Mouse (Mus musculus) MEL (cell line): ENCODE results near the gene Gnaq. TPM values are rescaled to one million over a fixed set of nuclear protein-coding genes. Genes with fewer than 3 reads are reported as not detected.

ENCODE experiments used
- DNase-seq: peaks from one replicate; pipeline ENCODE4 v3.0.0; 2011; ENCODE audit warnings: low read depth, low spot score
- H3K27ac ChIP-seq: 2 replicates; pipeline ENCODE4 v1.5.1; 2012; ENCODE audit warnings: low read depth, mild to moderate bottlenecking, control low read depth, low read length, moderate library complexity; ENCODE audit not compliant: control insufficient read depth
- H3K27me3 ChIP-seq, 2 experiments: fragments of 150-350 bp in 1 of 2; sonication (generic) in 1 of 2; 2 replicates each; pipeline ENCODE4 v1.6.1; 2012; ENCODE audit warnings: low read length in 2 of 2, mild to moderate bottlenecking in 2 of 2, improper control_type of control experiment in 1 of 2, moderate library complexity in 1 of 2; ENCODE audit not compliant: insufficient read depth in 2 of 2, control insufficient read depth in 1 of 2
- H3K36me3 ChIP-seq, 2 experiments: 2 replicates each; pipeline ENCODE4 v1.6.1; 2012 to 2014; ENCODE audit warnings: low read length in 2 of 2, improper control_type of control experiment in 1 of 2, inconsistent platforms in 1 of 2, mild to moderate bottlenecking in 1 of 2; ENCODE audit not compliant: insufficient read depth in 2 of 2, control insufficient read depth in 1 of 2
- H3K4me1 ChIP-seq, 2 experiments: fragments of 150-350 bp in 1 of 2; sonication (generic) in 1 of 2; 2 replicates each; pipeline ENCODE4 v1.6.1; 2012; ENCODE audit warnings: low read length in 2 of 2, improper control_type of control experiment in 1 of 2, mild to moderate bottlenecking in 1 of 2; ENCODE audit not compliant: insufficient read depth in 2 of 2, control insufficient read depth in 1 of 2
- H3K4me3 ChIP-seq, 2 experiments: fragments of 150-350 bp in 1 of 2; sonication (generic) in 1 of 2; 2 replicates each; pipeline ENCODE4 v1.5.1; 2012; ENCODE audit warnings: low read depth in 2 of 2, low read length in 2 of 2, mild to moderate bottlenecking in 2 of 2, moderate library complexity in 2 of 2, control low read depth in 1 of 2, improper control_type of control experiment in 1 of 2; ENCODE audit not compliant: control insufficient read depth in 1 of 2, insufficient read depth in 1 of 2
- H3K79me2 ChIP-seq: 2 replicates; pipeline ENCODE4 v1.6.1; 2012; ENCODE audit warnings: mild to moderate bottlenecking, low read length, moderate library complexity; ENCODE audit not compliant: control insufficient read depth, poor library complexity, insufficient read depth
- H3K9ac ChIP-seq: 2 replicates; pipeline ENCODE4 v1.6.1; 2012; ENCODE audit warnings: low read depth, mild to moderate bottlenecking, control low read depth, low read length, moderate library complexity; ENCODE audit not compliant: control insufficient read depth, poor library complexity, severe bottlenecking
- H3K9me3 ChIP-seq: fragments of 150-350 bp; sonication (generic); replicated peaks from 2 replicates; pipeline ENCODE4 v1.6.1; 2012; ENCODE audit warnings: mild to moderate bottlenecking, low read length, improper control_type of control experiment, moderate library complexity; ENCODE audit not compliant: insufficient read depth
- BHLHE40 ChIP-seq: IDR thresholded peaks from 2 replicates; pipeline ENCODE4 v1.6.1; 2012; ENCODE audit warnings: low read depth, mild to moderate bottlenecking, inconsistent platforms, low read length, improper control_type of control experiment, borderline replicate concordance
- CHD1 ChIP-seq: IDR thresholded peaks from 2 replicates; pipeline ENCODE4 v1.6.1; 2012; ENCODE audit warnings: low read depth, mild to moderate bottlenecking, inconsistent platforms, low read length, improper control_type of control experiment
- CTCF ChIP-seq, 3 experiments: IDR thresholded peaks in 2 of 3; conservative IDR thresholded peaks in 1 of 3; 2 replicates each; pipeline ENCODE4 v1.5.1; 2011 to 2012; ENCODE audit warnings: low read length in 3 of 3, low read depth in 2 of 3, mild to moderate bottlenecking in 2 of 3, improper control_type of control experiment in 1 of 3, inconsistent platforms in 1 of 3, mixed read lengths in 1 of 3, moderate library complexity in 1 of 3; ENCODE audit not compliant: control insufficient read depth in 1 of 3, insufficient read depth in 1 of 3, poor library complexity in 1 of 3, severe bottlenecking in 1 of 3
- E2F4 ChIP-seq: IDR thresholded peaks from 2 replicates; pipeline ENCODE4 v1.6.1; 2011; ENCODE audit warnings: low read depth, low read length, improper control_type of control experiment, borderline replicate concordance
- ELF1 ChIP-seq: IDR thresholded peaks from 2 replicates; pipeline ENCODE4 v1.6.1; 2014; ENCODE audit warnings: low read depth, mild to moderate bottlenecking, inconsistent platforms, low read length, improper control_type of control experiment, moderate library complexity
- ETS1 ChIP-seq: IDR thresholded peaks from 2 replicates; pipeline ENCODE4 v1.6.1; 2012; ENCODE audit warnings: low read depth, mild to moderate bottlenecking, inconsistent platforms, low read length, improper control_type of control experiment, moderate library complexity
- GABPA ChIP-seq: IDR thresholded peaks from 2 replicates; pipeline ENCODE4 v1.6.1; 2012; ENCODE audit warnings: low read depth, mild to moderate bottlenecking, inconsistent platforms, low read length, improper control_type of control experiment, moderate library complexity
- GATA1 ChIP-seq: IDR thresholded peaks from 2 replicates; pipeline ENCODE4 v1.6.1; 2011; ENCODE audit warnings: low read depth, low read length, improper control_type of control experiment
- MAFK ChIP-seq: IDR thresholded peaks from 2 replicates; pipeline ENCODE4 v1.6.1; 2011; ENCODE audit warnings: low read depth, mild to moderate bottlenecking, low read length, improper control_type of control experiment, borderline replicate concordance
- MAZ ChIP-seq: IDR thresholded peaks from 2 replicates; pipeline ENCODE4 v1.6.1; 2012; ENCODE audit warnings: low read depth, mild to moderate bottlenecking, inconsistent platforms, low read length, improper control_type of control experiment
- MXI1 ChIP-seq: IDR thresholded peaks from 2 replicates; pipeline ENCODE4 v1.6.1; 2011; ENCODE audit warnings: mild to moderate bottlenecking, low read depth, low read length, improper control_type of control experiment
- MYB ChIP-seq: IDR thresholded peaks from 2 replicates; pipeline ENCODE4 v1.6.1; 2011; ENCODE audit warnings: mild to moderate bottlenecking, low read depth, low read length, improper control_type of control experiment
- MYC ChIP-seq: IDR thresholded peaks from 2 replicates; pipeline ENCODE4 v1.6.1; 2011; ENCODE audit warnings: low read depth, mild to moderate bottlenecking, low read length, improper control_type of control experiment, moderate library complexity
- POLR2AphosphoS2 ChIP-seq: IDR thresholded peaks from 2 replicates; pipeline ENCODE4 v1.6.1; 2011; ENCODE audit warnings: low read length, improper control_type of control experiment
- POLR2AphosphoS5 ChIP-seq: IDR thresholded peaks from 2 replicates; pipeline ENCODE4 v1.6.1; 2012; ENCODE audit warnings: low read depth, borderline replicate concordance, mild to moderate bottlenecking, inconsistent platforms, low read length, moderate library complexity, mixed read lengths
- SMC3 ChIP-seq: IDR thresholded peaks from 2 replicates; pipeline ENCODE4 v1.6.1; 2011; ENCODE audit warnings: low read depth, low read length, improper control_type of control experiment
- TBP ChIP-seq: IDR thresholded peaks from 2 replicates; pipeline ENCODE4 v1.8.0; 2011; ENCODE audit warnings: low read depth, low read length, improper control_type of control experiment
- TCF12 ChIP-seq: IDR thresholded peaks from 2 replicates; pipeline ENCODE4 v1.6.1; 2014; ENCODE audit warnings: low read depth, mild to moderate bottlenecking, inconsistent platforms, low read length, improper control_type of control experiment, moderate library complexity
- UBTF ChIP-seq: IDR thresholded peaks from 2 replicates; pipeline ENCODE4 v1.6.1; 2012; ENCODE audit warnings: low read depth, mild to moderate bottlenecking, inconsistent platforms, low read length, improper control_type of control experiment, moderate library complexity, borderline replicate concordance; ENCODE audit not compliant: insufficient read depth
- USF1 ChIP-seq: IDR thresholded peaks from 2 replicates; pipeline ENCODE4 v1.6.1; 2014; ENCODE audit warnings: low read depth, mild to moderate bottlenecking, inconsistent platforms, low read length, improper control_type of control experiment, moderate library complexity
- polyA plus RNA-seq, 2 experiments: library from polyadenylated mRNA; stranded (reverse) in 1 of 2; unstranded in 1 of 2; fragments of >175 nt in 1 of 2; fragments of >200 nt in 1 of 2; gene quantifications; 2 replicates each; pipeline versions ENCODE4 v1.2.1 to v1.2.4; 2012; ENCODE audit warnings: low replicate concordance in 2 of 2, low read depth in 1 of 2; ENCODE audit not compliant: insufficient read length in 2 of 2, insufficient read depth in 1 of 2, missing spikeins in 1 of 2
- total RNA-seq: library from RNA; depleted of rRNA; stranded (reverse); fragments of 300-350 nt; gene quantifications from 2 replicates; pipeline ENCODE4 v1.2.3, GENCODE M21; 2012

The Gnaq gene
- total and polyA plus RNA-seq, 3 experiments: not detected

DNA sequence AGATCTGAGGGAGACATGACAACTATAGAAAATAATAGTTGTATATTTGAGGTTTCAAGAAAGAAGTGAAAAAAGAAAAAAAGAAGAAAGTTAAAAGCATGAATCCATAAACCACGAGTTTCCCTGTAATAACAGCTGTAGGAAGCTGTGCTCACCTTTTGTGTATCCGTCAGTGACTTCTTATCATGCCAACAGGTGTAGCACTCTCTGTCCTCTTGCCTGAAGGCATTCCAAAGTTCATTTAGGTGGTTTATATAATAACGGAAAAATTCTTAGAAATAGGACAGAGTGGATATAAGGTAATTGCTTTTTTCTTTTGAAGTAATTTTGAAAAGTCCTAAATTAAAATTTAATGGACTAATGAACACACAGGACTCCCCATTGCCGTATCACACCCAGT is 147.6 kb downstream of the Gnaq start:
- no peaks in the 10 kb centered on the region for H3K9me3 ChIP-seq
- DNase-seq: no peak
- peaks cover 3% of the 10 kb centered on the region in 2 experiments; a peak in 3 of 4 replicates for H3K27me3 ChIP-seq
- H3K9ac ChIP-seq: no peak overlapping the region
- H3K79me2 ChIP-seq: no peaks in the 10 kb centered on the region
- TF ChIP-seq CHD1 (no peak), TBP (no peak), MXI1 (no peak), BHLHE40 (no peak)
- no peak overlapping the region for H3K4me3 ChIP-seq
- H3K4me1 ChIP-seq: no peaks in the 10 kb centered on the region
- H3K36me3 ChIP-seq: no peaks in the 10 kb centered on the region
- H3K27ac ChIP-seq: no peak overlapping the region

DNA sequence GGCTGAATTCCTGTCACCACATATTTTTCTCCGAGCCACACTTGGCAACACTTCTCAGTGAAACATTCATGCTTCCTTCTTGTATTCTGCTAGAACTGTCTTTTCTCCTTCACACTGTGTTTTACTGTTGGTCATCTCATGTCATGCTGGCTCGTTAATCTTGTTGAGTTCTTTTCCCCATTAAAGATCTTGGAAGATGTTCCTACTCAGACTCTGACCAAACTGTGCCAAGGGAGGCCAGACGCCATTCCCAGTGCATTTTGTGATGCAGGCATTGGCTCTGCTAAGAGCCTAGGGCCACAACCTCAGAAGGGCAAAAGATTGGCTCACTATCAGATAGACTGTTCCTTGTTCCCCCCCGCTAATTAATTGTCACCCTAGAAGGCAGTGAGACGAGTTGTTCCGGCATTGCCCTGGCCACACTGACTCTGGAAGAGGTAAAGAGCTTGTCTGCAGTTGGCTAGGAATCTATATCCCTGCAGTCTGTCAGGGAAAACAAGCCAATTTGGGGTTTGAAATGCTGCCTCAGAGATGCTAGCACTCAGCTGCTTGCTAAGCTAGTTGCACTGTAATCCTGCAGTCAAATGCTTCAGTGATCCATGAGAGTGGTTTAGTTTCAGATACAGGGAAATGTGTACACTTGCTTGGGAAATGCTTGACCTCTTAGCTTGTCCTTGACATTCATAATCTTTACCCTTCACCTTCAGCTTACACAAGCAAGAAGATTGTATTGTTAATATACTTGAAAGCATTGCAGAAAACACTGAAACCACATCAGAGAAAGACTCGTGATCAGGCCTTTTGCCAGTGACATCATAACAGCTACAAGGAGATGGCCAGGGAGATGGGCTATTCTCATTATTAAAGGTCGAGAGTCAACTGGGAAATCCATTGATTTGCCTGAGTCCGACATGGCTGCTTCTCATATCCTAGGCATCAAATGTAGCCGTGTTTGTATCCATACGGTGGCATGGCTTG is 152.7 kb downstream of the Gnaq start:
- no peak overlapping the region for H3K4me3 ChIP-seq
- TF ChIP-seq MAZ: no peak
- TF ChIP-seq, all 39 proteins: peak for 0
- no peaks in the 10 kb centered on the region for H3K4me1 ChIP-seq
- no peaks in the 10 kb centered on the region for H3K36me3 ChIP-seq
- no peak overlapping the region for H3K9ac ChIP-seq
- peaks cover 0 to 3% of the 10 kb centered on the region in 2 experiments; a peak in 3 of 4 replicates for H3K27me3 ChIP-seq
- no peak for DNase-seq
- H3K27ac ChIP-seq: no peak overlapping the region
- no peaks in the 10 kb centered on the region for H3K9me3 ChIP-seq
- H3K79me2 ChIP-seq: no peaks in the 10 kb centered on the region

DNA sequence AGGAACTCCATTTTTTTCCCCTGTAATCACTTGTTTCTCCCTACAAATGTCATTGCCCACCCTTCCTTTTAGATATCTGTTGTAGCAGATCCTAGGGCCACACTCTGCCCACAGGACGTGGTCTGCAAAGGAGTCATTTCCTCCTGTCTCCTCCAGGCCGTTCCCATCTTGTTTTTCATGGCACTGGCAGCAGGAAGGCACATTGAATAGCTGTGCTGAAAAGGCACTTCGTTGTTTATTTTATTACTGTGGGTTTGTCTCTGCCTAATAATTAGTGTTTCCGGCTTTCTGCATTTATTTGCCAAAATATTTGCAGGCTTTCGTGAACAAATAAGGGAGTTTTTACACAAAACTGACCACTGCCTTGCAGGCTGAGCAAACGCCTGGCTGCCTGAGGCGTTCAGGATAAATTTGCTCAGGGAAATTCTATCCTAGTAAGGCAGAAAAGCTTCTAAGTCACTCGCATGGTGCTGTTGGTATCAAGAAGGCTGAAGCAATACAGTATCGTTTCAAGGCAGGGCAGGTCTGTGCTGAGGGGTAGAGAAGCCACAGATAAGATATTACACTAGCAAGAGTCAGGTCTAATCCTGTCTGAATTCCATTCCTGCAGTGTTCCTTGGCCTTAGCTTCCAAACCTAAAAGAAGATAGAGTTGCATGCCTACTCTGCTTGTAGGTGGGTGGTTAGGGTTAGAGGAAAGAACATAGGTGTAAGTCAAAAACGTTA is 154.0 kb downstream of the Gnaq start:
- Histone ChIP-seq H3K4me1 (no peaks in the 10 kb centered on the region), H3K79me2 (no peaks in the 10 kb centered on the region), H3K27ac (no peak overlapping the region), H3K9me3 (no peaks in the 10 kb centered on the region), H3K36me3 (no peaks in the 10 kb centered on the region), H3K4me3 (no peak overlapping the region), H3K9ac (no peak overlapping the region), H3K27me3 (peaks cover 0 to 3% of the 10 kb centered on the region in 2 experiments; a peak in 3 of 4 replicates)
- no peak for TF ChIP-seq MAFK
- no peak for TF ChIP-seq UBTF
- no peak for TF ChIP-seq MXI1
- TF ChIP-seq POLR2AphosphoS2: no peak
- TF ChIP-seq TCF12: no peak
- TF ChIP-seq ETS1: no peak
- TF ChIP-seq GATA1: no peak
- no peak for TF ChIP-seq MYB
- TF ChIP-seq MAZ: no peak
- TF ChIP-seq MYC: no peak
- no peak for TF ChIP-seq SMC3
- no peak for TF ChIP-seq POLR2AphosphoS5
- TF ChIP-seq ELF1: no peak
- TF ChIP-seq E2F4: no peak
- TF ChIP-seq CTCF (IDR thresholded peaks at IDR 0.05 in 2 of 3, conservative IDR thresholded peaks at IDR 0.05 in 1 of 3; ENCODE audit: control insufficient read depth in 1 of 3, insufficient read depth in 1 of 3, low read depth in 2 of 3, low read length in 3 of 3, poor library complexity in 1 of 3, severe bottlenecking in 1 of 3): no peak
- no peak for TF ChIP-seq GABPA
- TF ChIP-seq USF1: no peak
- no peak for DNase-seq
